Mouse (Mus musculus) heart, adult 9 months (tissue): ENCODE measurements around the gene Mettl27.
"Not testable (repeated sequence)": the region's sequence is repeated elsewhere in the genome, so short reads cannot be mapped to it uniquely, and the experiment has no call there.

ENCODE experiments used
- DNase-seq, 2 experiments: peaks; one replicate each; pipeline ENCODE4 v3.0.0; 2022; ENCODE audit warnings: low spot score in 2 of 2

The Mettl27 gene

DNA sequence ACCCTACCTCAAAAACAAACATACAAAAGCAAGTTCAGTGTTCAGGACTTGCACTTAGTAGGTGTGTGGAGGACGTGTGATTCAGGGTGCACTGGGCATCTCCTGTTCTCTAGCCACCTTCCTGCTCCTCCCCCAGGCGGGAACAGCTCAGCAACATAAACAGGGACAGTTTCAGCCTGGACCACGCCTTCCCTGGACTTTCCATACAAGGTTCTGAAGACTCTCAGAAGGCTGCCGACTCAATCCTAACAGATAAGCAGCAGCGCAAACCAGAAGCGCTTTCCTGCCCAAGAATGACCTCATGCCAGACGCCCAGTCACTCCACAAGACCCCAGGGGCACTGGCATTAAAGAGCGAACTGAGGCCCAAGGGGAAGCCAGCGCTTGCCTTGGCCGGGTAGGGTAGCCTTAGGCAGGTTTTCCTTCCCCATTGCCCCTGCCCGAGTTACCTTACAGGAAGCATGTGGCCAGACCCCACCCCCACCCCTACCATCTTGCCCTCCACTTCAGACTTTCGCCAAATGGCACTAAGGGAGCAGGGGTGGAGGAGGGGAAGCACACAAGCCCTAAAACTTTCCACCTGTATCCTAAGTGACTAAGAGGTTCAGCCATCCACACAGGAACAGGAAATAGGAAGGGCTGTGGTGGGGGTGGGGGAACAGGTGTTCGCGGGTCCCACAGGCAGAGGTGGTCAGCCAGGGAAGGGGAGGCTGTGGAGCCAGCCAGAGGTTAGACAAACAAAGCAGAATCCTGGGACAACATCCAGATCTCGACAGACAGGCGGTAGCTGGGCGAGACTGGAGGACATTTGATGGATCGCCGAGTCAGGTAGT, 19.1 kb downstream of the Mettl27 start:
- DNase-seq, result peak; percentile 21 to 50

DNA sequence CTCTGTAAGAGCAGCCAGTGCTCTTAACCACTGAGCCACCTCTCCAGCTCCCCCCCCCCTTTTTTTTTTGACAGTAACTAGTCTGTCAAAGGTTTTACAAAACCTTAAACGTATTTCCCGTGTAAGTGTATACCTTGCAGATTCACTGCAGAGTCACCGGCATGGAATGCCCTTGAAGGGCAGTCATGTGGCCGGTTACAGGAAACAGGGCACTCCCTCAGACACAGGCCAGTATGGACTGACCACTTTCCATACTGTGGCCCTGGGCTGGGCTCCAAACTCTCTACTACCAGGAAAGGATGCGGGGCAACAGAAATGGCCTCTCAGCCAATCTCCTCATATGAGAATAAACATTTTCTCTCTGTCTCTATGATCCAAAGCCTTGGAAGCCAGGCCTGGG, 23.3 kb downstream of the Mettl27 start:
- no peak for DNase-seq

DNA sequence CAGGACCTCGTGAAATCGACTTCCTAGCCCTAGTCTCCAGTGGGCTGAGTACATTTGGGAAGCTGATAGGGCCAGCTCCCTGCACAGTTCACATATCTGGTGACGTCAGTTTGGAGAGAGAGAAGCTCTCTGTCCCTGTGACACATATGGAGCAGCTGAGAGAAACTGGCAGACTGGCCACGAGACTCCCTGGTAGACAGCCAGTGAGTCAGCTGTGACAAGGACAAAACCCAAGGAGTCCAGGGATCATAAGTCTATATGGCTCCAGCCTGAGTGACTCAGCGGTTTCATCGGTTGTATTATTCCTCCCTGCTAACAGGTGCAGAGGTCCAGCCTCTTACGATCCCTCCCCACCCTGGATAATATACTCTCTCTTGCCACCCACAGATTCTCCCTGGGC, 26.9 kb downstream of the Mettl27 start:
- DNase-seq, result peak; percentile 49 to 72

DNA sequence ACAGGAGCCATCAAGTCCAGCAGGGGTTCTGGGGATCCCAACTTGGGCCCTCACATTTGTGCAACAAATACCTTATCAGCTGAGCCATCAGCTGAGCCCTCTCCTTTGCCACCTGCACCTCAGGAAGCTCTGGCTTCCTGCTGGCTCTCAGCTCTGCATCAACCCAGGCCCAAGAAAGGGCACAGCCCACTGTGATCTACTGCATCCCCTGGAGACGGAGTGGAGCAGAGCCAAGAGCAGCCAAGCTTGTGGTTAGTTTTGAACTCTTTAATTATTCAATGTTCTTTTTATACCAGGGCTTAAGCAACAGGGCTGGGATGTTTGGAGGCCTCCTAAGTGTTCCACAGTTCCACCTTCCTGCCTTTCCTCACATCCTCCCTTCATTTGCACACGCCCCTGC, 28.3 kb downstream of the Mettl27 start:
- DNase-seq, result no peak

DNA sequence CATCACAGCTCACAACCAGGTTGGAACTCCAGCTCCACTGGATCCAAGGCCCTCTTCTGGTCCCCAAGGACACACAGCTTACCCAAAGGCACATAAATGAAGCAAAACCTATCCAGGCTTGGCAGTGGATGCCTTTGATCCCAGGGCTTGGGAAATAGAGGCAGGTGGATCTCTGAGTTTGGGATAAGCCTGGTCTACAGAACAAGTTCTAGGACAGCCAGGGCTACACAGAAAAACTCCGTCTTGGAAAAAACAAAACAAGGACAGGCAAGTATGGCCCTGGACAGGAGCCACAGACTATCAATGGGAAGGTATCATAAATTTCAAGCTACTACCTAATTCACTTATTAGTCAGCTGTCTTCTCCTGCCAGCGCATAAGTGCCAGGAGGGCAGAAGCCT, 29.4 kb downstream of the Mettl27 start:
- no peak for DNase-seq

DNA sequence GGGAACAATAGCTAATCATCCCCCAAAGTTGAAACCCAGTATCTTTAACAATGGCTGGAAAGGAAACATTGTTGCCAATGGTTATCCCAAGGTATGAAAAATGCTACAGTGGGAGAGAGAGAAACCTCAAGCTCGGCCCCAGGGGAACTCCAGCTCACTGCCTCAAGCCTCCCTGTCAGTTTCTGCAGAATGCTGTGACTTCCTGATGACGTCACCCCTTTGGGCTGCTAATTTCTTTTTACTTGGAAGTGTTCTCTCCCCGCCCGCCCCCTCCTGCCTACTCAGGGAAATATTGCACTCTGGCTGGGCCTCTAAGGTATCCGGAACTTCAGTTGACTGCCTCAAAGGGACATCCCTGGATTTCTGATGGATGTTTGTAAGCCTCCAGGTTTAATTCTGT, 31.4 kb downstream of the Mettl27 start:
- peak; percentile 45 to 48 for DNase-seq

DNA sequence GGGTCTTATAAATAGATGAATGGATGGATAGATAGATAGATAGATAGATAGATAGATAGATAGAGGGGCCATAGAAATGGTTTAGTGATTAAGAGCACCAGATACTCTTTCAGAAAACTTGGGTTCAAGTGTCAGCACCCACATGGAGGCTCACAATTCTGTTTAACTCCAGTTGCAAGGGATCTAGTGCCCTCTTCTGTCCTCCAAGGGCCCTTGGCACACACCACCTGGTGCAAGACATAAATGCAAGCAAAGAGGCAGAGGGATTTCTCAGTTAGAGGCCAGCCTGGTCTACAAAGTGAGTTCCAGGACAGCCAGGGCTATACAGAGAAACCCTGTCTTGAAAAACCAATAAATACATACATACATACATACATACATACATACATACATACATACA, 32.5 kb downstream of the Mettl27 start:
- DNase-seq, result not testable (repeated sequence)

DNA sequence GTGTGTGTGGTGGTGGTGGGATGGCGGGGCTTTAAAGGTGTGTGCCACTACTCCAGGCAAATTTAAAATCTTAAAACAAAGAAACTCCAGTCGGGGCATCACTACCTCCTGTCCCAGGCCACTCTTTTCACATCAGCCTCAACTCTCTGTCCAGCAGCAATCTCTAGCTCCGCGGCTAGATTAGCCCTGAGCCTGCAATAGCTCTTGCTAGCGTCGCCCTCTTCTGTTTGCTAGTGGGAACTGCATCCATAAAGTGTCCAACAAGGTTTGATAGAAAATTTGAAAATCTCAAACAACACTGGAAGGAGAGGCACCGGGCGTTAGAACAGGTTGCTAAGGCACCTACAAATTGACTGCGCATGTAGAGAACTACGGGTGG, 33.3 kb downstream of the Mettl27 start:
- peak in 1 of 2 experiments; percentile 68 for DNase-seq

DNA sequence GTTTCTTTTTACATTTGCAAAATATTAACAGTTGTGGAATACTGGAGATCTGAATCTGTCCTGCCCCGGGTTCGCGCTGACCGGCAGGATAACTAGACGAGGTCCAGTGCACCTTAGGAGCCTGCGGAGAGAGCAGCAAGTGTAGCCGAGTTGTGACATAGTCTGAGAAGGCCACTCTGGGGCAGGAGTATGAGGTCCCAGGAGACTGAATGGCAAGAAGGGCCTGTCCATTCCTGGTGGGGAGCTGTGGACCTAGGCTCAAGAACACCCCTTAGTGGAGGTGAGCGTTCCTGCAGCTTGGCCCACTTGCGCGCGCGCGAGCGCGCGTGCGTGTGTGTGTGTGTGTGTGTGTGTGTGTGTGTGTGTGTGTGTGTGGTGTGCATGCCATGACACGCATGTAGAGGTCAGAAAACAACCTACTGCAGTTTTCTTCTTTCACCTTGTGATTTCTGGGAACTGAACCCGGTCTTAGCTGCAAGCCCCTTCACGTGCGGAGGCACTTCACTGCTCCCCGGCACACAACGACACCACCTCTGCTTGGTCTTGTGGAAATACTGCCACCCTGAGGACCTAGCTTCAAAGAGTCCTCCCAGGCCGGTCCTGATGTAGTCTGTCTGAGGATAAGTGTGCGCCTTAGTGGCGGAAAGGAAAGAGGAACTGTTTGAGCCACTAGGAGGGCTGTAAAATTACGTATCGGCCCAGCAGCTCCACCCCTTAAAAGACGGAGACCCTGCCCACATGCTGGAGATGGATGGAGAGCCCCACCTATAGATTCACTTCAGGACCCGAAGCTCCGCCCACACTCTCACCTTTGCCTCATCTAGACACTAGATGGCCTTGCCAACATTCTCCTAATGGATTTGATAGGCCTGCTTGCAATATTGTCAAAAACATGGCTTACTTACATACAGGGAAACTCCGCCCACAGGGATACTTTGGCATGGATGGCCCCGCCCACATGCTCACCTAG, 34.0 kb downstream of the Mettl27 start:
- peak in 1 of 2 experiments; percentile 13 for DNase-seq

DNA sequence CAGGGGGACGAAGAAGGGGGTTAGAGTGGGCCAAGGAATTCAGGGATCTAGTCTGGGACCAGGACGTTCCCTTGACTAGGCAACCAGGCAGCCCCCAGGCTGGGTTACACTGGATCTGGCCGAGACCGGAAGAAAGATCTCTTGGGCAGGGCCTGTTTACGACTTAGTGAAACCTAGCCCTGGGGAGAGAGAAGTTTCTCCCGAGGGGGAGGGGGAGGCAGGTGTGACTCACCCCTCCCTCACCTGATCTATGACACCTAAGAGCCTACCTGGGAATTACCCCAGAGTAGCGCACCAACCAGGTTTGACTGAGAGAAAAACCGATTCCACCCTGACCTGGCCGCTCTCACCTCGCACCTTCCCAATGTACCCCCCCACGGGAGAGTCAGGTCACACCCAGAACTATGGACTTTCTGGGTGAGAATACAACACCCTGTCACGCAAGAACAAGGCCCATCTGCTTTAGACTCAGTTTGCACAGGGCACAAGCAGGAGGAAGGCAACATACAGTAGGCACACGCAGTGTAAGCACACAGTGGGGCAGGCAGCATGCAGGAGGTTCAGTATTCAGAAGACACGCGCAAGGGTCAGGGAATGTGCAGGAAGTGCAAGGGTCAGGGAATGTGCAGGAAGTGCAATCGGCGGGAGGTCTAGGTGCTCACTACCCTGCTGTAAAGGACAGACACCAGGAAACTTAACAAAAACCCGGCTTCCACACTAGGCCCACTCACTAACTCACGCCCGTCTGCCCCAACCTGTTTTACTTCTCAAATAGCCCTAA, 35.2 kb downstream of the Mettl27 start:
- DNase-seq, result no peak

DNA sequence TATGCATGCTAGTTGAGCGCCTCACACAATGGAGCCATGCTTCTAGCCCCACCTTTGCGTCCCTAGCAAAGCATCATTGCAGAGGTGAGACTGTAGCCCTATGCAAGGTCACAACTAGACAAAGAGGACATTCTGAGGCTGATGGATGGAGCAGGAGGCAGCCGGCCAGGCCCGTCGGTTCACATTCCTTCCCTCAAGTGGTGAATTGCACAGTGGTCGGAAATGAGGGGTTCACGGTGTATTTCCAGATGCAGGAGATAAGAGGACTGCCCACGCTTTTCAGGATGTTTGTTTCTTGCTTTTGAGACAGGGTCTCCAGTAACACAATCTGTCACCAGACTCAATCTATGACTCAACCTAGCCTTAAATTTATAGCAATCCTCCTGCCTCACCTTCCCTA, 38.5 kb downstream of the Mettl27 start:
- DNase-seq, result no peak

DNA sequence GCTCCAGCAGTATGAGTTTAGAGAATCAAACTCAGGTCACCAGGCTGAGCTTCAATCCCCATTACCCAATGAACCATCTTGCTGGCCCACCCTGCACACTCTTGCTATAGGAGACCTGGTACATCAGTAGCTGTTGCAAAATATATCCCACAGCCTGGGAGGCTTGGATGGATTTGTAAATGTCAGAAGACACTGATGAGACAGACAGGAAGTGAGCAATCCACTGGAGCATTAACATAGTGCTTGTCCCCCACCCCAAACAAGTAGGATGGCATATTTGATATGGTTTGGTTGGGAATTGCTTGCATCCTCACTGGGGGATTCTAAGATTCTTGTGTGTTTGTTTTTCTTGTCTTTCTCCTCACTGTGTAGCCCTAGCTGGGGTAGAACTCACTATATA, 40.9 kb downstream of the Mettl27 start:
- no peak for DNase-seq

DNA sequence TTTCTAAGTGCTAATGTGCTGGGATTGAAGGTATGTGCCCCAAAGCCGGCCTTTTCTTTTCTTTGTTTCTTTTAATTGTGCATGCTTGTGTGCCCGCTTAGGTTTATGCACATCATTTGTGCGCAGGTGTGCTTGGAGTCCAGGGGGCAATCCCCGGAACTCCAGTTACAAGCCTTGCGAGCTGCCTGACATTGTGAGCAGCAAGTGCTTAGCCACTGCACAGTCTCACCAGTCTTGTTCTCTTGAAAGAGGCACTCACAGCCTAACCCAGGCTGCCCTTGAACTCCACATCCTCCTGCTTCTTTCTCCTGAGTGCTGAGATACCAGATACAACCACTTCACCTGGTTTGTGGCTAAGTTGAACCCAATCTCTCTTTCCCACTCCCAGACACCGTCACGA, 41.4 kb downstream of the Mettl27 start:
- no peak for DNase-seq

DNA sequence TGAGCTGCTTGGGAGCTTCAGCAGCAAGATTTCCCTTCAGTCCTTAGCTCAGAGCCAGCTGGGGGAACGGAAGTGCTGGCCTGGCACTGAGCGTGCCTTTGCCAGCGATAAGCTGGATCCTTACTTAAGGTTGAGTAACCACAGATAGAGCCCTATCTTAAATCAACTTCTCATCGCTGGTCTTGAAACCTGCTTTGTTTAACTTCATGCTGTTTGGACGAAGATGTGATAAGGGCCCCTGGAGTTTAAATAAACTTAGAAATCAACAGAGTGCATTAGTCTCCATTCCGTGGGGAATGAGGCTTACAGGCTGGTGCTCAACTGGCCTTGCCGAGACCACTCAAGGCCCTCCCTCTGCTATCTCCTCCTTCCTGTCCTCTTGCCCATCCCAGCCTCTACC, 42.1 kb downstream of the Mettl27 start:
- DNase-seq, result no peak

DNA sequence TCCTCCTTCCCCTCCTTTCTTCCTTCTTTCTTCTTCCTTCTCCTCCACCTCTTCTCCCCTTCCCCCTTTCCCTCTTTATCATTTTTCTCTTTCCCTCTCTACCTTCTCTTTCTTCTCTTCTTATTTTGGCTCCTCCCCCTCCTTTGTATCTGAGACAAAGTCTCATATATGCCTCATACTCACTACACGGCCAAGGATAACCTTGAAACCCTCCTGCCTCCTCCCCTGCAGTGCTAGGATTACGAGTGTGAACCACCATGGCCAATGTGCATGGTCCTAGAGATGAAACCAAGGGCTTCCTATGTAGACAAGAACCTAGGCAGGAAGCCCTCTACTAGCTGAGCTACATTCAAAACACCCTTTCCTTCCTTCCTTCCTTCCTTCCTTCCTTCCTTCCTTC, 42.8 kb downstream of the Mettl27 start:
- DNase-seq, result no peak

DNA sequence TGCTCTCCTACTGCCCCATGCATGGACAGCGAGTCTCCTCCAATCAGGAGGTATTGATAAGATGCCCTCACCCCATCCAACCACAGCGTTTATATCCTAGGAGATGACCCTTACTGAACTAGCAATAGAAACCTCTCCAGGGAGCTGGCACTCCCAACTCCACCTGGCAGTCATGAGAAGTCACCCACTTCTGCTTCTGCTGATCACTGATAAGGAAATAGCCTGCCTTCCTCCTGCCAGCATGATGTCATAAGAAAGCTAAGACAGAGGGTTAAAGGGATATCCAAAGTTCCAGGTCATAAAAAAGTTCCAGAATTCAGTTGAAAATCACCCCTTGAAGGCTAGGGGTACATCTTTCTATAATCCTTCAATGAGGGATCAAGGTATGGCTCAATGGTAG, 44.0 kb downstream of the Mettl27 start:
- DNase-seq, result no peak

DNA sequence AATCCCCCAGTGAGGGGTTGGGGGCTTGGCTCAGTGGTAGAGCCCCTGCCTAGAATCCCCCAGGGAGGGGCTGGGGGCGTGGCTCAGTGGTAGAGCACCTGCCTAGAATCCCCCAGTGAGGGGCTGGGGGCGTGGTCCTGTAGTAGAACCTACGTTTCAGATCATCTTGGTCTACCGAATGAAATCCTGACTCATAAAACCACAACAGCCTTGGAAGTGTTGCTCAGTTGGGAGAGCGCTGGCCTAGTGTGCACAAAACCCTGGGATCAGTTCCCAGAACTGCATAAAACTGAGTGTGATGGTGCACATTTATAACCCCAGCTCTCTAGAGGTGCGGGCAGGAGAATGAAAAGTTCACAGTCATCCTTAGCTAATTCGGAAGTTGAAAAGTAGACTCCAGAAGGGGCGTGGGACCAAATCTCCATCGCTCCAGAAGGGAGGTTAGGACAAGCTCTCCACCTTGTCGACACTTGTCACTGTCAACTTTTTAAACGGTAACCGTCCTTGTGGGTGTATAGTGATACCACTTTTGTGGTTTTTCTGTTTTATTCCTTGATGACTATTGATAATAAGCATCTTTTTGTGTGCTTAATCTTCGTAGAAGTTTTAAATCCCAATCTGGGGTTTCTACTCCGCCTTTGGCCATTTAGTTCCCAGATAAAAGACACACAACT, 44.5 kb downstream of the Mettl27 start:
- DNase-seq, result no peak

DNA sequence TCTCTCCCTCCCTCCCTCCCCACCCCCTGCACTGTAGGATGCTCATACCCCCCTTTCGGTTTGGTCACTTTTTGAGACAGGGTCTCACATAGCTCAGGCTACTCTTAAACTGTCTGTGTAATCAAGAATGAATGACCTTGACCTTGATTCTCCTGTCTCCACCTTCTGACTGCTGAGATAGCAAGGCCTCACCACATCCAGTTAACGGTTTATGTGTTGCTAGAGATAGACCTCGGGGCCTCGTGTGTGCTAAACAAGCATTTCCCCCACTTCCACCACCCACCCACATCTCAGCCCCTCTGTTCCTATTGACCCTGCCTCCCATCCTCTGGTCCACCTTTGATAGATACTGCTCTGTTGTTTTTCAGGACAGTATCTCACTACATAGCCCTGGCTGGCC, 45.7 kb downstream of the Mettl27 start:
- DNase-seq, result no peak

DNA sequence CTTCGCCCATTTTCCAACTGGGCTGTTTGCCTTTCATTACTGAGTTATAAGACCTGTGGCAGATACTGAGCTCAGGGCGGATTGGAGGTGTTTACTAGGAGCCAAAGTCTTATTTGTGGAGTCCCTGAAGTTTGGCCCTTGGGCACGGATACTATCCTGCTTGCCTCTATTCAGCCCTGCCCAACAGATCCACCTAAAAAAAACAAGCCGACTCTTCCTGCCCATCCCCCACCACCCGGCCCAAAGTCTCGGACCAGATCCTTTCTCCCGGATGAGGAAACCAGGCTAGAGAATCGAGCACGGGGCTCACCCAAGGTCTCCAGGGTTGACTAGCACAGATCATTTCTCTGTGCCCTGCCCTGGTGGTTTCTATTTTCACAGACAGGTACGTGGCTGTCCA, 49.0 kb downstream of the Mettl27 start:
- no peak for DNase-seq

DNA sequence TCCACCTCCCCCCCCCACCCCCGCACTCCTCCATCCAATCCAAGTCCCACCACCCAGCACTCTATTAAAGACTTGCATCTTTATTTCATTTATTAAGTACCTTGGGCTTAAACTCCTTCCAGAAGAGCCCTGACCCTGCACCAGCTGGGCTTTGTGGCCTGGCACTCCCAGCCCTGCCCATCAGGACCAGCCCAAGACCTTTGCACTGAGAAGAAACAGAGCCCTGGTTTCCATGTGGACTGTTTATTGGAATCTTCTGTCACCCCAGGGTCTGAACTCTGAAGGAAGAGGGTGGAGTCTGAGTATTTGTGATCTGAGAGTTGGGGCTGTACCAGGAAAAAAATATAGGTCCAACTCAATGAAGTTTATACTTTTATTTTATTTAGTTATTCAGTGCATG, 50.9 kb downstream of the Mettl27 start:
- no peak for DNase-seq

DNA sequence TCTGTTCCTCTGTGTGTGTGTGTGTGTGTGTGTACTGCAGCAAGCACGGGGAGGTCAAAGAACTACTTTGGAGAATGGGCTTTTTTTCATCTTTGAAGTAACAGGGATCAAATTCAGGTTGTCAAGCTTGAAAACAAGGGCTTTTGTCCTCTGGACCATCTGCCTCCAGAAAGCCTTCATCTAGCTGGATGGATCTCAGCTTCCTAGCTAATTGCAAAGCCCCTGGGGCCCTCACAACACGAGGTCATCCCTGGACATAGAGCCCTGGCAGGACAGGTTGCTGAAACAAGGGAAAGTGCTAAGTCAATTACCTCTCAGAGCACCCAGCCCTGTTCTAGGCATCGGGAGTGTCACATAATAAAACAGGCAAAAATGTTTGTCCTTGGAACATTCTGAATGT, 51.6 kb downstream of the Mettl27 start:
- no peak for DNase-seq
